Mouse (Mus musculus): ENCODE results near the gene Eomes. TPM values are rescaled to one million over a fixed set of nuclear protein-coding genes. Genes with fewer than 3 reads are reported as not detected.

The Eomes gene
- total and polyA plus RNA-seq, 3 experiments = not detected

DNA sequence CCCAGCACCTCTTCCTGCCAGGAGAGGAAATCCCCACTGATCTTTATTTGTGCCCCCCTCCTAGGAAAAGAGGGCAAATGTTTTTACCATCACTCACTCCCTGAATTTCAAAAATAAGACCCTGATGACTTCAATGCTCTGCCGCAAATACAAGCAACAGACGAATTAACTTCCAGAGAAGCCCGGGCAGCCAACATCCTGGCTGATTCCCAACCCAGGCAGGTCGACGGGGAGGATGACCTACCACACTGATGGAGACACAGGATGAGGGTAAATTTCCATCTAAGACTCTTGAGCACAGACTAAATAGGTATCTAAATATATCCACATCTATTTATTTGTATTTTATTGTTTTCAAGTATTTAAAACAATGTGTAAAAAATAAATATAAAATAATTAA lies 20.0 kb upstream of the Eomes start:
- H3K4me1 ChIP-seq (ENCODE audit: control insufficient read depth in 1 of 2, insufficient read depth in 2 of 2) = peaks cover 0 to 5% of the 10 kb centered on the region in 2 experiments; a peak in 2 of 4 replicates
- no peaks in the 10 kb centered on the region for H3K9me3 ChIP-seq (replicated peaks; ENCODE audit: low read length)
- no peaks in the 10 kb centered on the region for H3K27me3 ChIP-seq (replicated peaks)
- dilution Hi-C loops (cut with MboI; ENCODE audit: extremely low pct_ligation_motif_present, extremely low pct_unique_long_range_greater_than_20kb, low sequenced_read_pairs) = no loop called here
- TF ChIP-seq EP300 (IDR thresholded peaks at IDR 0.05; ENCODE audit: low read length) (no peak), UBTF (IDR thresholded peaks at IDR 0.05; ENCODE audit: low read depth, low read length) (no peak), HCFC1 (IDR thresholded peaks at IDR 0.05; ENCODE audit: low read depth, low read length) (no peak), TCF12 (IDR thresholded peaks at IDR 0.05; ENCODE audit: low read depth, low read length) (no peak), ZNF384 (IDR thresholded peaks at IDR 0.05; ENCODE audit: low read depth, low read length) (no peak), CHD1 (IDR thresholded peaks at IDR 0.05; ENCODE audit: low read depth, low read length) (no peak), MYC (IDR thresholded peaks at IDR 0.05; ENCODE audit: low read depth, low read length) (no peak), PAX5 (IDR thresholded peaks at IDR 0.05; ENCODE audit: low read length) (no peak), POLR2AphosphoS2 (IDR thresholded peaks at IDR 0.05; ENCODE audit: low read depth, low read length) (no peak), MEF2A (IDR thresholded peaks at IDR 0.05; ENCODE audit: borderline replicate concordance, low read depth, low read length) (no peak), JUND (conservative IDR thresholded peaks at IDR 0.05; ENCODE audit: low read depth, low read length) (no peak), ETS1 (conservative IDR thresholded peaks at IDR 0.05; ENCODE audit: low read depth, low read length) (no peak)
- H3K9ac ChIP-seq (ENCODE audit: insufficient read depth, low read depth) = no peak overlapping the region
- H3K4me2 ChIP-seq (ENCODE audit: insufficient read depth, low read depth, poor library complexity, severe bottlenecking) = no peak overlapping the region
- H3K27ac ChIP-seq (ENCODE audit: insufficient read depth, low read depth) = no peak overlapping the region
- H3K36me3 ChIP-seq (replicated peaks in 1 of 2; ENCODE audit: control insufficient read depth in 1 of 2, insufficient read depth in 1 of 2, low read length in 1 of 2) = no peaks in the 10 kb centered on the region
- DNase-seq (ENCODE audit: extremely low read depth) = no peak
- no peak overlapping the region for H3K4me3 ChIP-seq (replicated peaks in 1 of 3; ENCODE audit: low read depth in 2 of 3, low read length in 2 of 3, poor library complexity in 1 of 3)
- H3K79me2 ChIP-seq (replicated peaks; ENCODE audit: control insufficient read depth, extremely low read depth, insufficient read depth, poor library complexity, severe bottlenecking) = no peaks in the 10 kb centered on the region
- in situ Hi-C loops (cut with MboI; ENCODE audit: low pct_ligation_motif_present, low pct_unique_long_range_greater_than_20kb, low sequenced_read_pairs) = no loop called here

DNA sequence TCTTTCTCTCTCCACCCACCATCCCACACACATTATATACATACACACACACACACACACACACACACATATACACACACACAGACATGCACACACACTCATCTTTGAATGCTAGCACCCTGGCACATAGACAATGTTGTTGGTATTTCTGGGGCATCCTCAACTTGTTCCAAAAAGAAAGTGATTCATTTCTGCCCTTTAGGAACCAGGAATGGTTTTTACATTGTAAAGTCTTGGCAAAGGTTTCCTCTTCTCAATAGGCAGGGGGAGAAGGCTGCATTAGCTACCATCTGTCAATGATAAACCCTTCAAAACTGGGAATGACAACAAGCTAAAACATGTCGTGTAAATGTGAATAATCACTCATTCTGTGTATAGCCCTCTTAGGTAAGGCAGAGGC lies 14.0 kb upstream of the Eomes start:
- DNase-seq (ENCODE audit: extremely low read depth) = no peak
- H3K4me3 ChIP-seq (replicated peaks in 1 of 3; ENCODE audit: low read depth in 2 of 3, low read length in 2 of 3, poor library complexity in 1 of 3) = no peak overlapping the region
- dilution Hi-C loops (cut with MboI; ENCODE audit: extremely low pct_ligation_motif_present, extremely low pct_unique_long_range_greater_than_20kb, low sequenced_read_pairs) (no loop called here), in situ Hi-C loops (cut with MboI; ENCODE audit: low pct_ligation_motif_present, low pct_unique_long_range_greater_than_20kb, low sequenced_read_pairs) (no loop called here)
- H3K79me2 ChIP-seq (replicated peaks; ENCODE audit: control insufficient read depth, extremely low read depth, insufficient read depth, poor library complexity, severe bottlenecking) = no peaks in the 10 kb centered on the region
- H3K9ac ChIP-seq (ENCODE audit: insufficient read depth, low read depth) = no peak overlapping the region
- H3K27me3 ChIP-seq (replicated peaks) = no peaks in the 10 kb centered on the region
- H3K4me2 ChIP-seq (ENCODE audit: insufficient read depth, low read depth, poor library complexity, severe bottlenecking) = no peak overlapping the region
- H3K4me1 ChIP-seq (ENCODE audit: control insufficient read depth in 1 of 2, insufficient read depth in 2 of 2) = no peaks in the 10 kb centered on the region
- no peak for TF ChIP-seq SIN3A (IDR thresholded peaks at IDR 0.05; ENCODE audit: low read length)
- no peak for TF ChIP-seq NELFE (IDR thresholded peaks at IDR 0.05; ENCODE audit: low read depth, low read length)
- TF ChIP-seq MEF2A (IDR thresholded peaks at IDR 0.05; ENCODE audit: borderline replicate concordance, low read depth, low read length) = no peak
- no peak for TF ChIP-seq POLR2AphosphoS2 (IDR thresholded peaks at IDR 0.05; ENCODE audit: low read depth, low read length)
- TF ChIP-seq EP300 (IDR thresholded peaks at IDR 0.05; ENCODE audit: low read length) = no peak
- no peak for TF ChIP-seq USF2 (conservative IDR thresholded peaks at IDR 0.05; ENCODE audit: low read depth, low read length)
- TF ChIP-seq ZNF384 (IDR thresholded peaks at IDR 0.05; ENCODE audit: low read depth, low read length) = no peak
- no peak for TF ChIP-seq JUND (conservative IDR thresholded peaks at IDR 0.05; ENCODE audit: low read depth, low read length)
- no peaks in the 10 kb centered on the region for H3K36me3 ChIP-seq (replicated peaks in 1 of 2; ENCODE audit: control insufficient read depth in 1 of 2, insufficient read depth in 1 of 2, low read length in 1 of 2)
- H3K9me3 ChIP-seq (replicated peaks; ENCODE audit: low read length) = no peaks in the 10 kb centered on the region
- H3K27ac ChIP-seq (ENCODE audit: insufficient read depth, low read depth) = no peak overlapping the region

All from CH12.LX (cell line).